Mouse (Mus musculus): ENCODE data around the gene Pde4d. TPM values are rescaled to one million over a fixed set of nuclear protein-coding genes. Genes with fewer than 3 reads are reported as not detected.

The Pde4d gene
- polyA plus RNA-seq, 1 experiment from 2014 or later = 23.8 TPM

DNA sequence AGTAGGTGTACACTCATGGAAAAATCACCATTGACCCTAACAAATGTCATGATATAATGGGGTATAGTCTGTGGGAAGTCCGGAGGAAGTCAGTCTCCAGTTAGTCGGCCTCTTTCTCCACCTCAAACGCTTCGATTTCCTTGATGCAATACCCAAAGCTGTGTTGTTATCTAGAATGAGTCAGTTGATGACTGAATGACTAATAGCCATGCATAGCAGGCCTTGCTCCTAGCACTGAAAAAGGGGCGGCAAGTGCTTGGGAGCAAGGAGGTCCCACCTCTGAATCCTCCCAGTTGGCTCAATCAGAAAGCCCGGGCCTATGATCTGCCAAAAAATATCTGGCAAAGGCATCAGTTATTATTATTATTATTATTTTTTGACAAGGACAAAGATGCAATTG lies 1209.4 kb downstream of the Pde4d start:
- WGBS = 50% methylated on average over 6 of the region's 6 CpGs
- ATAC-seq (ENCODE audit: extremely low read depth, insufficient number of reproducible peaks, low FRiP score, low TSS enrichment) = no peak
- Histone ChIP-seq H3K4me2 (no peak overlapping the region), H3K4me3 (no peak overlapping the region), H3K9ac (no peak overlapping the region), H3K27me3 (replicated peaks) (no peaks in the 10 kb centered on the region), H3K27ac (replicated peaks) (no peak overlapping the region; the same call in 1 of the 2 replicates), H3K9me3 (no peaks in the 10 kb centered on the region), H3K36me3 (no peaks in the 10 kb centered on the region), H3K4me1 (peaks cover 35% of the 10 kb centered on the region)

DNA sequence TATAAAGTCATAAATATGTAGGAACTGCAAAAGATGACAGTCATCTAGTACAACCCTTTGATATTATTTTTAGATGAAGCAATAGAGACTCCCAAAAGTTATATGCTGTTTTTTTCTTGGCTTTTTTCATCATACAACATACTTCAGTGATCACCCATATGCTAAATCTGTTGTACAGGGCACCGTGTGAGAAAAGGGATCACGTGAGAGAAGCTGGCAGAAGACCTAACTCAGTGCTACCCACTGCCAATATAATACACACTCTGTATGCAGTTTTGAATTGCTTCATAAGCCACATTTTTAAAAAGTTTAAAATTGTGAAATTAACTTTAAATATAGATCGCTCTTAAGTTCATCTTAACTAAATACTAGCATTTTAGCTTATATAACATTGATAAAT lies 1211.6 kb downstream of the Pde4d start:
- H3K27me3 ChIP-seq (replicated peaks) = no peaks in the 10 kb centered on the region
- H3K9ac ChIP-seq = no peak overlapping the region
- WGBS = 91% methylated on average over 3 of the region's 3 CpGs
- H3K4me2 ChIP-seq = no peak overlapping the region
- H3K36me3 ChIP-seq = no peaks in the 10 kb centered on the region
- no peaks in the 10 kb centered on the region for H3K9me3 ChIP-seq
- no peak overlapping the region for H3K4me3 ChIP-seq
- ATAC-seq (ENCODE audit: extremely low read depth, insufficient number of reproducible peaks, low FRiP score, low TSS enrichment) = no peak
- H3K27ac ChIP-seq (replicated peaks) = no peak overlapping the region
- peaks cover 52% of the 10 kb centered on the region for H3K4me1 ChIP-seq

DNA sequence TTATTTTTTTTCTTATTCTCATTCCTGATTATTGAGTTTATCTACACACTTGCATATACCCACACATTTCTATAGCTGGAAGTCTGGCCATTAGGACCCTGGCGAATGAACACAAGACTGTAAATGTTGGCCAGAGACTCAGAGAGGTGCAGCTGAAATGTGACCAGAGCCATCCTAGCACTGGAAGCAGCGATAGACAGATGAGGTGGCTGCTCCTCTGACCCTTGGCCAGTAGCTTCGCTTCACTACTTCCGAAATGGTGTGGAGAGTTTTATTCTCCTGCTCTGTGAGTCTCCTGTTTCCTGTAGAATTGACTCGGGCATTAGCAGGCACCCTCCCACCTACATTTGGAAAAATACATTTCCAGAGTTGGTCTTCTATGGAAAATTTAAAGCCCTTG lies 1212.4 kb downstream of the Pde4d start:
- 65% methylated on average over 5 of the region's 5 CpGs for WGBS
- H3K4me1 ChIP-seq = peaks cover 54% of the 10 kb centered on the region
- H3K36me3 ChIP-seq = no peaks in the 10 kb centered on the region
- no peak overlapping the region for H3K4me2 ChIP-seq
- H3K4me3 ChIP-seq = no peak overlapping the region
- peak overlapping the region; percentile 22; the same call in 1 of the 2 replicates for H3K27ac ChIP-seq (replicated peaks)
- H3K9me3 ChIP-seq = no peaks in the 10 kb centered on the region
- no peak overlapping the region for H3K9ac ChIP-seq
- no peak for ATAC-seq (ENCODE audit: extremely low read depth, insufficient number of reproducible peaks, low FRiP score, low TSS enrichment)
- H3K27me3 ChIP-seq (replicated peaks) = no peaks in the 10 kb centered on the region

DNA sequence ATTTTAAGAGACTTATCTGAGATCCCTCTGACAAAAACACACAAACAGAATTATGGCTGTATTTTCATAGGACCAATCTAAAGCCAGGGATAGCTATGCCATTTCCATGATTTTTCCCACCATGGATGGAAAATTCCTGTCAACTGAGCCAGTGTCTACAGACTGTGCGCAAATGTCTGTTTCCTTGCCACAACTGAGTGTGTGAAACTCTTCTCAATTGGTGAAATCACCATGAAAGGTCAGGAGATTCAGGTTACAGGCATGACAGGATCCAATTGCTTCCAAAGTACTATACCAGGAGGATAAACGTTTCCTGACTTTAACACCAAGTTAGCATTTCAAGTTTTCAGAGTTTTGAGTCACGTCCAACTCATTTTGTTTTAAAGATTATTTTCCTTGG lies 1213.0 kb downstream of the Pde4d start:
- no peaks in the 10 kb centered on the region for H3K27me3 ChIP-seq (replicated peaks)
- ATAC-seq (ENCODE audit: extremely low read depth, insufficient number of reproducible peaks, low FRiP score, low TSS enrichment) = no peak

GRCm38 (mm10) chr13:109664956-109665802 lies 1215.4 kb downstream of the Pde4d start:
- H3K36me3 ChIP-seq = no peaks in the 10 kb centered on the region
- ATAC-seq (ENCODE audit: extremely low read depth, insufficient number of reproducible peaks, low FRiP score, low TSS enrichment) = no peak
- no peaks in the 10 kb centered on the region for H3K27me3 ChIP-seq (replicated peaks)
- H3K4me3 ChIP-seq = no peak overlapping the region
- H3K4me1 ChIP-seq = peaks cover 43% of the 10 kb centered on the region
- no peaks in the 10 kb centered on the region for H3K9me3 ChIP-seq
- H3K9ac ChIP-seq = peak overlapping the region; percentile 16; the same call in 1 of the 2 replicates
- peak overlapping the region; percentile 32 for H3K4me2 ChIP-seq
- WGBS = 29% methylated on average over 10 of the region's 10 CpGs
- H3K27ac ChIP-seq (replicated peaks) = peak overlapping the region; percentile 77

More for the DNA sequence above, 1213.0 kb downstream of the Pde4d start:
- Histone ChIP-seq H3K27ac (replicated peaks) (peak overlapping the region; percentile 22; the same call in 1 of the 2 replicates), H3K36me3 (no peaks in the 10 kb centered on the region), H3K4me3 (no peak overlapping the region), H3K4me1 (peaks cover 52% of the 10 kb centered on the region), H3K9ac (no peak overlapping the region), H3K4me2 (no peak overlapping the region), H3K9me3 (no peaks in the 10 kb centered on the region)
- 56% methylated on average over 3 of the region's 3 CpGs for WGBS

- H3K27ac ChIP-seq (replicated peaks) = peak overlapping the region; percentile 77
- peak; percentile 46; the same call in 1 of the 2 replicates for ATAC-seq (ENCODE audit: extremely low read depth, insufficient number of reproducible peaks, low FRiP score, low TSS enrichment)
- no peak overlapping the region for H3K4me3 ChIP-seq
- H3K4me2 ChIP-seq = peak overlapping the region; percentile 32
- no peaks in the 10 kb centered on the region for H3K9me3 ChIP-seq
- no peaks in the 10 kb centered on the region for H3K36me3 ChIP-seq
- H3K27me3 ChIP-seq (replicated peaks) = no peaks in the 10 kb centered on the region
- no peak overlapping the region for H3K9ac ChIP-seq
- 23% methylated on average over 10 of the region's 10 CpGs for WGBS
- H3K4me1 ChIP-seq = peaks cover 39% of the 10 kb centered on the region
Observed at GRCm38 (mm10) chr13:109665803-109666403, 1216.2 kb downstream of the Pde4d start.

GRCm38 (mm10) chr13:109669965-109670364 lies 1220.2 kb downstream of the Pde4d start:
- no peak for ATAC-seq (ENCODE audit: extremely low read depth, insufficient number of reproducible peaks, low FRiP score, low TSS enrichment)
- Histone ChIP-seq H3K9me3 (no peaks in the 10 kb centered on the region), H3K27me3 (replicated peaks) (no peaks in the 10 kb centered on the region), H3K9ac (no peak overlapping the region), H3K27ac (replicated peaks) (no peak overlapping the region), H3K36me3 (no peaks in the 10 kb centered on the region), H3K4me1 (peaks cover 26% of the 10 kb centered on the region), H3K4me3 (no peak overlapping the region), H3K4me2 (no peak overlapping the region)
- WGBS = 76% methylated on average over 4 of the region's 4 CpGs

GRCm38 (mm10) chr13:109671589-109672347 lies 1222.0 kb downstream of the Pde4d start:
- no peak for ATAC-seq (ENCODE audit: extremely low read depth, insufficient number of reproducible peaks, low FRiP score, low TSS enrichment)
- Histone ChIP-seq H3K4me2 (no peak overlapping the region), H3K4me1 (peaks cover 16% of the 10 kb centered on the region), H3K27me3 (replicated peaks) (no peaks in the 10 kb centered on the region), H3K9ac (no peak overlapping the region), H3K27ac (replicated peaks) (no peak overlapping the region), H3K4me3 (no peak overlapping the region), H3K36me3 (no peaks in the 10 kb centered on the region), H3K9me3 (no peaks in the 10 kb centered on the region)
- WGBS = 65% methylated on average over 8 of the region's 8 CpGs

DNA sequence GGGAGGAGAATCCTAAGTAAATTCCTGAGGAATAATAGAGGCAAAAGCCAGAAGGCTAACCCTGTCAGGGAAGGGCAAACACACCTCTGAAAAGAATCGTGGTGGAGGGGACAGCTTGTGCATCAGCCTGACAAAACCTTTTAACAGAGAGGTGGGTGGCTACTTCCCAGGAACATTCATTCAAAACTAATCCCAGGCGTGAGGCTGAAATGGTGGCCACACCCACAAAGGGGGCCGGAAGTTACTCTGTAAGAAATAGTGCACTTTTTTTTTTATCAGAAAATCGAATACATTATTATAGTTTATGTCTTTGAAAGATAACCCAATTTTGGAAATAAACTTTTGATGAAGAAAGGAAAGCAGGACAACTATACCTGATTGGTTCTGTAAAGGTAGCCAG lies 1227.3 kb downstream of the Pde4d start:
- no peak overlapping the region for H3K27ac ChIP-seq (replicated peaks)
- H3K27me3 ChIP-seq (replicated peaks) = no peaks in the 10 kb centered on the region
- no peaks in the 10 kb centered on the region for H3K9me3 ChIP-seq
- WGBS = 52% methylated on average over 4 of the region's 4 CpGs
- no peak overlapping the region for H3K4me3 ChIP-seq
- peaks cover 31% of the 10 kb centered on the region for H3K4me1 ChIP-seq
- no peaks in the 10 kb centered on the region for H3K36me3 ChIP-seq
- H3K4me2 ChIP-seq = no peak overlapping the region
- no peak for ATAC-seq (ENCODE audit: extremely low read depth, insufficient number of reproducible peaks, low FRiP score, low TSS enrichment)
- no peak overlapping the region for H3K9ac ChIP-seq

DNA sequence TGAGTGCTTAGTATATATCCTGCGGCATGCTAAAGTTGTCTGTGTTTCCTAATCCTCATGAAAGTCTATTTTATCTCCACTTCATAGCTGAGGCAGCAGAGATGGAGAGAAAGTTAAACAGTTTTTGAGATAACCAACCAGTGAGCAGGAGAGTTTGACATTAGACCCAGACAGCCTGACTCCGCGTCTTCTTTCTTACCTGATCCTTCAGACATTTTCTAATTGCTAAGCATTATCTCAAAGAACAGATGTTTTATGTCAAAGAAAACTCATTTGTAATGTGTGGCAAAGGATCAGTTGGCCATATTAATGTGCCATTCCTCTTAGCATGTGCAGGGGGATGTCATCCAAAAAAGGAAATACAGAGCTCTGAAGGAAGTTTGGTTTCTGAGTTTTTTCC lies 1227.9 kb downstream of the Pde4d start:
- WGBS = 52% methylated on average over 3 of the region's 3 CpGs
- H3K27me3 ChIP-seq (replicated peaks) = no peaks in the 10 kb centered on the region
- H3K4me3 ChIP-seq = no peak overlapping the region
- no peak overlapping the region for H3K9ac ChIP-seq
- no peak for ATAC-seq (ENCODE audit: extremely low read depth, insufficient number of reproducible peaks, low FRiP score, low TSS enrichment)
- H3K9me3 ChIP-seq = no peaks in the 10 kb centered on the region
- no peak overlapping the region for H3K27ac ChIP-seq (replicated peaks)
- H3K4me1 ChIP-seq = peaks cover 35% of the 10 kb centered on the region
- no peak overlapping the region for H3K4me2 ChIP-seq
- no peaks in the 10 kb centered on the region for H3K36me3 ChIP-seq

- Histone ChIP-seq H3K4me1 (peaks cover 45% of the 10 kb centered on the region), H3K27me3 (replicated peaks) (no peaks in the 10 kb centered on the region), H3K9ac (no peak overlapping the region), H3K27ac (replicated peaks) (no peak overlapping the region), H3K9me3 (no peaks in the 10 kb centered on the region), H3K4me2 (no peak overlapping the region), H3K36me3 (no peaks in the 10 kb centered on the region), H3K4me3 (no peak overlapping the region)
- no peak for ATAC-seq (ENCODE audit: extremely low read depth, insufficient number of reproducible peaks, low FRiP score, low TSS enrichment)
- 31% methylated on average over 1 of the region's 1 CpGs for WGBS
Observed at GRCm38 (mm10) chr13:109678991-109679390, 1229.2 kb downstream of the Pde4d start.
